Mouse (Mus musculus) stomach, adult 2 months (tissue): ENCODE results near the gene Naa10. TPM values are rescaled to one million over a fixed set of nuclear protein-coding genes. Genes with fewer than 3 reads are reported as not detected.

ENCODE experiments used
- polyA plus RNA-seq: library from polyadenylated mRNA; depleted of rRNA; stranded (reverse); fragments of >200 nt; gene quantifications from 2 replicates; pipeline ENCODE4 v1.2.3, GENCODE M21; 2012; rRNA removed

Naa10 gene
- 23.5 and 31.0 TPM in 2 replicates for polyA plus RNA-seq

GRCm38 (mm10) chrX:73921823-73922549 is at the start of gene Naa10, which contains the start of gene Arhgap4:
Gene Naa10, minus strand, starts transcription at chrX:73921944.
Gene Arhgap4, minus strand, starts transcription at chrX:73921870.

GRCm38 (mm10) chrX:73966248-73967176 is 44.8 kb upstream of the Naa10 start, which contains the start of gene Hcfc1:
Gene Hcfc1, minus strand, starts transcription at chrX:73966357.

GRCm38 (mm10) chrX:73930402-73931062 is 8.8 kb upstream of the Naa10 start, which contains the start of gene Renbp:
Gene Renbp, minus strand, starts transcription at chrX:73930850.

GRCm38 (mm10) chrX:73895719-73896118 is 26.0 kb downstream of the Naa10 start, which contains the start of gene L1cam:
Gene L1cam, minus strand, starts transcription at chrX:73896105.

GRCm38 (mm10) chrX:73891551-73892152 is 30.1 kb downstream of the Naa10 start, which contains the start of gene Avpr2:
Gene Avpr2, plus strand, starts transcription at chrX:73892102.

Other genes with a start within 250 kb of the Naa10 start
- gene Slc6a8, start 248.8 kb downstream of the Naa10 start, polyA plus RNA-seq, result 39.7 and 46.3 TPM in 2 replicates
- 10.6 and 15.5 TPM in 2 replicates for gene Bcap31, start 205.8 kb downstream of the Naa10 start, polyA plus RNA-seq
- gene Abcd1, start 205.3 kb downstream of the Naa10 start, polyA plus RNA-seq, result 6.8 and 7.9 TPM in 2 replicates
- gene Plxnb3, start 164.9 kb downstream of the Naa10 start, polyA plus RNA-seq, result 0.62 and 1.2 TPM in 2 replicates
- gene Srpk3, start 147.5 kb downstream of the Naa10 start, polyA plus RNA-seq, result 4.5 and 7.2 TPM in 2 replicates
- 58.7 and 79.3 TPM in 2 replicates for gene Idh3g, start 135.0 kb downstream of the Naa10 start, polyA plus RNA-seq
- 200 and 291 TPM in 2 replicates for gene Ssr4, start 134.9 kb downstream of the Naa10 start, polyA plus RNA-seq
- 1.1 and 1.2 TPM in 2 replicates for gene Pdzd4, start 97.0 kb downstream of the Naa10 start, polyA plus RNA-seq
- gene Avpr2, start 29.8 kb downstream of the Naa10 start, polyA plus RNA-seq, result not detected in 2 replicates
- gene L1cam, start 25.8 kb downstream of the Naa10 start, polyA plus RNA-seq, result 3.9 and 7.1 TPM in 2 replicates
- 5.4 and 6.4 TPM in 2 replicates for gene Arhgap4, start 74 bp downstream of the Naa10 start, polyA plus RNA-seq
- 1.8 and 2.2 TPM in 2 replicates for gene Renbp, start 8.9 kb upstream of the Naa10 start, polyA plus RNA-seq
- gene Hcfc1, start 44.4 kb upstream of the Naa10 start, polyA plus RNA-seq, result 33.9 and 36.4 TPM in 2 replicates
- 84.8 and 95.6 TPM in 2 replicates for gene Irak1, start 102.0 kb upstream of the Naa10 start, polyA plus RNA-seq
- gene Opn1mw, start 205.5 kb upstream of the Naa10 start, polyA plus RNA-seq, result not detected in 2 replicates
- 1.00 and 1.5 TPM in 2 replicates for gene Mecp2, start 213.4 kb upstream of the Naa10 start, polyA plus RNA-seq
- not detected in 2 replicates for gene Tex28, start 245.9 kb upstream of the Naa10 start, polyA plus RNA-seq